Mouse (Mus musculus) hindbrain, postnatal 0 days (tissue): Measurements from ENCODE around the gene Scd1. TPM values are rescaled to one million over a fixed set of nuclear protein-coding genes. Genes with fewer than 3 reads are reported as not detected.
A peak's percentile ranks its signal among the peaks of the same experiment; 100 is the strongest.

Experiments used
- ATAC-seq: fragments of 200-750 bp; cut with Nextera tagmentation; 2 replicates; pipeline ENCODE4 v1.8.0; 2017; ENCODE audit warnings: mild to moderate bottlenecking, moderate TSS enrichment, moderate library complexity
- DNase-seq: peaks from one replicate; pipeline ENCODE4 v3.0.0-alpha.2; 2015; ENCODE audit warnings: low spot score
- H3K27ac ChIP-seq: fragments of 300-500 bp; sonication (generic); 2 replicates; pipeline ENCODE4 v1.5.1; 2014; ENCODE audit warnings: mild to moderate bottlenecking
- H3K27me3 ChIP-seq: fragments of 300-500 bp; sonication (generic); 2 replicates; pipeline ENCODE4 v1.6.1; 2014; ENCODE audit warnings: low read length, mixed read lengths; ENCODE audit not compliant: insufficient read depth
- H3K36me3 ChIP-seq: fragments of 300-500 bp; sonication (generic); 2 replicates; pipeline ENCODE4 v1.6.1; 2014; ENCODE audit warnings: low read length, mixed read lengths; ENCODE audit not compliant: insufficient read depth
- H3K4me1 ChIP-seq: fragments of 300-500 bp; sonication (generic); 2 replicates; pipeline ENCODE4 v1.6.1; 2014; ENCODE audit warnings: antibody characterized with exemption, low read length, mixed read lengths; ENCODE audit not compliant: insufficient read depth
- H3K4me2 ChIP-seq: fragments of 300-500 bp; sonication (generic); 2 replicates; pipeline ENCODE4 v1.6.1; 2014; ENCODE audit warnings: low read depth, mild to moderate bottlenecking, low read length, moderate library complexity, mixed read lengths
- H3K4me3 ChIP-seq: fragments of 300-500 bp; sonication (generic); 2 replicates; pipeline ENCODE4 v1.5.1; 2014; ENCODE audit warnings: low read length
- H3K9ac ChIP-seq: fragments of 300-500 bp; sonication (generic); replicated peaks from 2 replicates; pipeline ENCODE4 v1.6.1; 2014; ENCODE audit warnings: mild to moderate bottlenecking, low read length, moderate library complexity, mixed read lengths
- H3K9me3 ChIP-seq: fragments of 300-500 bp; sonication (generic); 2 replicates; pipeline ENCODE4 v1.6.1; 2016; ENCODE audit warnings: low read length, mixed read lengths
- CTCF ChIP-seq: IDR thresholded peaks from 2 replicates; pipeline ENCODE4 v1.5.1; 2016; ENCODE audit warnings: antibody characterized with exemption, control low read depth, low read depth
- WGBS: fragments of 180-500 bp; shearing (Covaris S2); extraction: QIAGEN DNeasy Blood & Tissue Kit; methylation state at CpG from one replicate; pipeline ENCODE4 v1.1.7; 2014; 5-methylcytosine and 5-hydroxymethylcytosine counted together
- polyA plus RNA-seq: library from polyadenylated mRNA; unstranded; fragments of >200 nt; fragmentation: Nextera tagmentation; extraction: Ambion mirVana; gene quantifications from 2 replicates; pipeline ENCODE4 v1.2.1, GENCODE M21; 2015
- total RNA-seq: library from RNA; depleted of rRNA; stranded (reverse); fragments of >200 nt; gene quantifications from 2 replicates; pipeline ENCODE4 v1.2.3, GENCODE M21; 2014; rRNA removed

The Scd1 gene
- total RNA-seq: 57.9 and 67.3 TPM in 2 replicates
- 11.7 and 13.2 TPM in 2 replicates for polyA plus RNA-seq

GRCm38 (mm10) chr19:44407341-44408222 lies at the start of gene Scd1:
TSS of gene Scd1 (minus strand) at chr19:44407879.
- 1% methylated on average over 32 of the region's 35 CpGs for WGBS
- DNase-seq: peak; percentile 87
- H3K4me2 ChIP-seq: peak within 1 kb of the TSS; percentile 91
- no peaks in the 10 kb centered on the region for H3K36me3 ChIP-seq
- peak; percentile 11; the same call in 1 of the 2 replicates for TF ChIP-seq CTCF
- peak within 1 kb of the TSS; percentile 75 for H3K27ac ChIP-seq
- no peaks in the 10 kb centered on the region for H3K9me3 ChIP-seq
- peak; percentile 93 for ATAC-seq
- peak within 1 kb of the TSS; percentile 46 for H3K9ac ChIP-seq
- no peaks in the 10 kb centered on the region for H3K27me3 ChIP-seq
- H3K4me1 ChIP-seq: peaks cover 12% of the 10 kb centered on the region
- H3K4me3 ChIP-seq: peak within 1 kb of the TSS; percentile 56

DNA sequence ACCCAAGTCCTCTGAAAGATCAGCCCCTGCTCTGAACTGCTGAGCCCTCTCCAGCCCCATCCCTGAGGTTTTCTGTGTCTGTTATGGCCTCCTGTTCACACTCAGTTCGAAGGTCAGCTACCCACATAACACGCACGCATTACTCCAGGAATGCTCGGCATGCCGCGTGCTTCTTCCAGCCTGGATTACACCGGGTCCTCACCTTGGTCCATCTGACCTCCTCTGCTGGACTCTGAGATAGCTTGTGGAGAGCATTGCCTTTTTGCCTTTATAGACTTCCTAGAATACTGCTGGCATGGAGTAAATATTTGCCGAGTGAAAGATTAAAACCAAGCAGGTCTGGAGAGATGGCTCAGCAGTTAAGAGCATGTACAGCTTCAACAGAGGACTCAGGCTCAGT lies 47.7 kb upstream of the Scd1 start:
- Histone ChIP-seq H3K27me3 (no peaks in the 10 kb centered on the region), H3K9ac (no peak overlapping the region), H3K4me1 (no peaks in the 10 kb centered on the region), H3K27ac (no peak overlapping the region), H3K4me3 (no peak overlapping the region), H3K9me3 (no peaks in the 10 kb centered on the region), H3K36me3 (no peaks in the 10 kb centered on the region), H3K4me2 (no peak overlapping the region)
- no peak for ATAC-seq
- no peak for TF ChIP-seq CTCF
- 87% methylated on average over 8 of the region's 8 CpGs for WGBS
- DNase-seq: no peak

DNA sequence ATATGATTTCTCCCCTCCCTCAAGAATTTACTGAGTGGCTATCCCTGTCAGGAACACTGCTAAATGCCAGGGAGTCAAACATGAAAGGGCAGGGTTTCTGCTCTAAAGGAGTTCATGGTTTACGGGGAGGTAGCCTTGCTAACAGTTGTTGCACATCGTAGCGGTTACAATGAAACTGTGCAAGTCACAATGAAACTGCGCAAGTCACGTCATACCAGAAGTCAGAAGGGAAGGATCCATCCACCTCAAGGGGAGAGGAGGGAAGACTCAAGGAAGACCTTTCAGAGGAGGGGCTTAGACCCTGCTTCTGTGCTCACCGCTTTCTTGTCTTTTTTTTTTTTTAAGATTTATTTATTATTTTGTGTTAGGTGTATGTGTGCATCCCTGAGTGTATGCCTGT lies 47.2 kb upstream of the Scd1 start:
- H3K9me3 ChIP-seq: no peaks in the 10 kb centered on the region
- DNase-seq (no peak), ATAC-seq (no peak)
- H3K4me3 ChIP-seq: no peak overlapping the region
- no peak overlapping the region for H3K9ac ChIP-seq
- no peaks in the 10 kb centered on the region for H3K27me3 ChIP-seq
- no peaks in the 10 kb centered on the region for H3K36me3 ChIP-seq
- no peaks in the 10 kb centered on the region for H3K4me1 ChIP-seq
- no peak for TF ChIP-seq CTCF
- H3K27ac ChIP-seq: no peak overlapping the region
- 93% methylated on average over 6 of the region's 6 CpGs for WGBS
- H3K4me2 ChIP-seq: no peak overlapping the region

- Histone ChIP-seq H3K27ac (no peak overlapping the region), H3K4me2 (no peak overlapping the region), H3K36me3 (no peaks in the 10 kb centered on the region), H3K4me1 (no peaks in the 10 kb centered on the region), H3K9ac (no peak overlapping the region), H3K4me3 (no peak overlapping the region), H3K9me3 (no peaks in the 10 kb centered on the region), H3K27me3 (no peaks in the 10 kb centered on the region)
- ATAC-seq: no peak
- DNase-seq: no peak
- TF ChIP-seq CTCF: no peak
- 83% methylated on average over 4 of the region's 4 CpGs for WGBS
Measured at GRCm38 (mm10) chr19:44447927-44448326, 40.2 kb upstream of the Scd1 start.

DNA sequence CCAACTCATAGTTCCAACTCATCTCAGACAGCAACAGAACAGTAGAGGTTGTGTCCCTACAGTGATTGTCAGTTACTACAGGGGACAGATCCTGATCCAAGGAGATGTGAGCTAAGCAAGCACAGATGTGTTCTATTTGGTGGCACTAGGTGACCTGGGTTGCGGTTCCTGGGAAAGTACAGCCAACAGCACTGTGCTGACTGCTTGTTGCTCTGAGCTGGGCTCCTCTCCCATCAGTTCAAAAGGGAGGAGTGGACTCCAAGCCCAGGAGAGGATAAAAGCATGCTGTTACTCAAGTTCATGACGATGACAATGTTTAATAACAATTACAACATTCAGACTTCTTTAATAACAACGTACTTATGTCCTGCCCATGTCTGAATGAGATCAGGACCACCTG lies 38.1 kb upstream of the Scd1 start:
- H3K9ac ChIP-seq: no peak overlapping the region
- 87% methylated on average over 3 of the region's 3 CpGs for WGBS
- H3K27ac ChIP-seq: no peak overlapping the region
- H3K9me3 ChIP-seq: no peaks in the 10 kb centered on the region
- no peak for TF ChIP-seq CTCF
- H3K4me3 ChIP-seq: no peak overlapping the region
- no peak for DNase-seq
- ATAC-seq: no peak
- H3K4me1 ChIP-seq: no peaks in the 10 kb centered on the region
- no peaks in the 10 kb centered on the region for H3K27me3 ChIP-seq
- H3K36me3 ChIP-seq: no peaks in the 10 kb centered on the region
- no peak overlapping the region for H3K4me2 ChIP-seq

DNA sequence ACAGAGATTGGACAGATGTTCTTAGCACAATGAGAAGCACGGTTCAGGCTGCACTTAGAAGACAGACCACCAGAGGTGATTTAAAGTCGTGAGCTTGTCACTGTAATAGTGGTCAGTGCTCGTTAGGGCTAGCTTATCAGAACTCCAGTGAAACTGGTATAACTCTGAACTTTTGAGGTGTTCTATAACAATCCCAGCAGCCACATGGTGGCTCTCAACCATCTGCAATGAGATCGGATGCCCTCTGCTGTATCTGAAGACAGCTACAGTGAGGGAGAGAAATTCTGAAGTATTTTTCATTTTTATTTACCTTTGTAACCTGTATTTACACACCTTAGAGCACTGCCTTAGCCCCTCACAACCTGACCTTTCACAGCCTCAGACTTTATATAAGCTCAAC lies 31.6 kb upstream of the Scd1 start:
- Histone ChIP-seq H3K9me3 (no peaks in the 10 kb centered on the region), H3K27me3 (no peaks in the 10 kb centered on the region), H3K4me1 (no peaks in the 10 kb centered on the region), H3K36me3 (no peaks in the 10 kb centered on the region), H3K4me2 (no peak overlapping the region), H3K27ac (no peak overlapping the region), H3K9ac (no peak overlapping the region), H3K4me3 (no peak overlapping the region)
- ATAC-seq (no peak), DNase-seq (no peak)
- TF ChIP-seq CTCF: no peak; the same call in 1 of the 2 replicates
- WGBS: 59% methylated on average over 4 of the region's 4 CpGs

DNA sequence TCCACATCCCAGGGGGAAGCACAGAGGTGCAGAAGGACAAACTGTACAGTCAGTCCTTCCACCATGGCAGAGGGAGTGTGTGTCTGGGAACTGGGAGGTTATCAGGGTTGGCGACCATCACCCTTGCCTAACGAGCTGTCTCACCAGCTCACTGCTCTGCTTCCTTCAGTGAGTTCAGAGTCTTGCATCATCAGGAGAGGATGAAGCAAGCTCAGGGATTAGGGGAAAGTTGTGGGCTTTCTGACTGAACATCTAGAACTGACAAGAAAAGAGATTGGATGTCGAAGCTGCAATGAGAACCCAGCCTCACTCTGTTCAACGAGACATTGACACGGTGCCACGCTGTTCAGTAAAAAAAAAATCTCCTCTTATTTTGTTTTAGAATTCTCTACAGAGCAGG lies 30.3 kb upstream of the Scd1 start:
- Histone ChIP-seq H3K27me3 (no peaks in the 10 kb centered on the region), H3K9me3 (no peaks in the 10 kb centered on the region), H3K4me2 (no peak overlapping the region), H3K4me1 (no peaks in the 10 kb centered on the region), H3K36me3 (no peaks in the 10 kb centered on the region), H3K27ac (no peak overlapping the region), H3K4me3 (no peak overlapping the region), H3K9ac (no peak overlapping the region)
- ATAC-seq (no peak), DNase-seq (no peak)
- 74% methylated on average over 6 of the region's 6 CpGs for WGBS
- TF ChIP-seq CTCF: no peak
